Mouse (Mus musculus) heart, adult 11 months (tissue): ENCODE measurements around the gene Atf2.
A peak's percentile ranks its signal among the peaks of the same experiment; 100 is the strongest.
"Not testable (repeated sequence)": the region's sequence is repeated elsewhere in the genome, so short reads cannot be mapped to it uniquely, and the experiment has no call there.

Experiments used
- DNase-seq: peaks from one replicate; pipeline ENCODE4 v3.0.0; 2022

The Atf2 gene

DNA sequence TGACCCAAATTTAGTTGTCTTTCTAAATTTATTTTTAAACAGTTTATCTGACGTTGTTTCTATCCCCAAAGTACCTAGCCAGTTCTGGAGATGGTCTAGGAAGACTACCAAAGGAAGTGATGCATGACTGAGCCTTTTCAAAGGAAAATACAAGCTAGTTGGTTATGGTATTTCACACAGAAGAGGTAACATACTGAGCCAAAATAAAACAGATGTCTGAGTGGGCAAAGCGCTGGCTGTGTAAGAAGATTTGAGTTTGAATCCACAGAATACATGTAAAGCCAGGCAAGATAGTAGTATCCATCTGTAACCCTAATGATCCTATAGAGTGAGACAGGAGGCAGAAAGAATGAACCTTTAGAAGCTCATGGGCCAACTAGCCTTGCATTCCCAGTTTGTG, 14.5 kb downstream of the Atf2 start:
- DNase-seq = peak; percentile 42

GRCm38 (mm10) chr2:73867764-73868487, 24.5 kb downstream of the Atf2 start:
- peak; percentile 94 for DNase-seq

DNA sequence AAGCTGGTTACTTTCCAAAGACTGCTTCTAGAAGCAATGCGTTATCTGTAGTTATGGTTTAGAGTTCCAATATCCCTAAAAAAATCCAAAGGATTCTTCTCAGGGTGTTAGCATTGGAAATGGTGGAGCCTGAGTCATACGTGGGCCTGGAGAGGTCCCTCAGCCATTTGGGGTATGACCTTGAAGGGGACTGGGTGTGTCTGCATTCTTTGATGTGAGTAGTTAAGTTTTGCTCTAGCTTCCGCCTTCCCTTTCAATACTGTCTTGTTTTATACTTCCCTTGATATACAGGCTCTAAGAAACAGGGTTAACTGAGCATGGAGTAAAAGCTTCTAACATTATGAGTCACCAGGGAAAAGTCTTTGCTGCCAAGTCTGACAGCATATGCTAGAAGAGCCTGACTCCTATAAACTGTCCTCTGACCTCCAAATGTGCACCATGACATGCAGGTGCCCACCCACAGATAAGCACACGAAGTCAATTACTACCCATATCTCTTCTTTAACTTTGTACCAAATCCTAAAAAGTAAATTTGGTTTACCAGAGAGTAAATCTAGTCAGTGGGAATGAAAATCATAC, 32.3 kb downstream of the Atf2 start:
- peak; percentile 68 for DNase-seq

DNA sequence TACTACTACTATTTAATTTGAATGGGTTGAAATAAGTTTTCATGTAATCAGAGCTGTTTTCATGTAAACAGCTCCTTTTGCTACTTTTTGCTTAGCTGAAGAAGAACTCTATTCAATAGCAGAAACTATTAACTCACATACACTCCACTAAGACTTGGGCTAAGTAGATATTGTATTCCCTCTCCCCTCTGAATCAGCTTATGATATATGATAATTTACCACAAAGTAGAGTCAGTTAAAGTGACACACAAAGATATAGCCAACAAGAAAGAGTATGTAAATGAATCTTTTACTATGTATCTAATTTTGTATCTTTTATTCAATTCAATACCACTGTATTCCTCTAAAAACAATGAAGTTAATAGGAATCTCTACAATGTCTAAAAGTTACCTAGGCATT, 35.1 kb downstream of the Atf2 start:
- DNase-seq = no peak

GRCm38 (mm10) chr2:73856246-73856645, 36.2 kb downstream of the Atf2 start:
- DNase-seq = no peak

DNA sequence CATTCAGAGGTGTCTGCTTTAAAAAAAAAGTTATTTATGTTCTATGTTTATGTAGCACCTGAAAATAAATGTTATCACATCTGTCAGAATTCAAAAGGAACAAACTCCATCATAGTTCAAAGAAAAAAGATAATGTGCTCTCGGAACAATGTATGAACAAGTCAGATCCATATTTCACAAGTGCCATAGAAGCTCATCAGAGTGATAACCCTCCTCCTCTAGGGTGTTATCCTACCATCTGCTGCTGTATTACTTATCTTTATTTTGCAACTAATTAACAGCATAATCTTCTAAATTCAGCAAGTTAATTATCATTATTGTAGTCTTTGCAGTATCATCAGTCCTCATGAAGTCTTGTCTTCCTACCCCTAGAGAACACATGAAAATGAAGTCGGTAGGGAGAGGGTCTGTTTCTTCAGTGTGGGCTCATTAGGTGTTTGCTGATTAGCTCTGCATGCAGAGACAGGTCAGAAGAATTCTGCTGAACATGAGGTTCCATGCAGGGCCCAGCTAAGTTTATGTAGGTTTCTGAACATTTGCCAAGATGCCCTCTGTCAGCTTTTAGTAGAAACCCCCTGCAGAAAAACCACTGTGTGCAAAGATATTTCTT, 57.9 kb downstream of the Atf2 start:
- no peak for DNase-seq

GRCm38 (mm10) chr2:73833284-73833683, 59.2 kb downstream of the Atf2 start:
- DNase-seq = no peak

- DNase-seq = no peak
Observed at GRCm38 (mm10) chr2:73818742-73819141, 73.7 kb downstream of the Atf2 start.

DNA sequence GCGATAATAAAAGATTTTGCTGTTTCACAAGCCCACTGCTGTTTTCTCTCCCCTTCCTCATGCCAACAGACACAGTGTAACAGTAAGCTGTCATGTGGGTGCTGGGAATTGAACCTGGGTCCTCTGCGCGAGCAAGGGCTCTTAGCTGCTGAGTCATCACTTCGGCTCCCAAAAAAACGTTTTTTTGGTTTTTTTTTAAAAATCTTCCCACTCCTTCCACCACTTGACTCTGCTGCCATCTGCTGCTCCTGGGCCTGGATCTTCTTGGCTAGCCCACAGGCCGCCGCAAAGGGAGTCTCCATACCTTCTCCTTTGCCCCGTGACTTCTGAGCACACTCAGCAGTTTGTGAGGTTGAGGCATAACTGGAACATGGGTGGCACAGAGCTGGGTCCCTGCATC, 84.8 kb downstream of the Atf2 start:
- no peak for DNase-seq

- not testable (repeated sequence) for DNase-seq
Observed at GRCm38 (mm10) chr2:73800127-73800526, 92.3 kb downstream of the Atf2 start.

- DNase-seq = no peak
Observed at GRCm38 (mm10) chr2:73798786-73799185, 93.7 kb downstream of the Atf2 start.

DNA sequence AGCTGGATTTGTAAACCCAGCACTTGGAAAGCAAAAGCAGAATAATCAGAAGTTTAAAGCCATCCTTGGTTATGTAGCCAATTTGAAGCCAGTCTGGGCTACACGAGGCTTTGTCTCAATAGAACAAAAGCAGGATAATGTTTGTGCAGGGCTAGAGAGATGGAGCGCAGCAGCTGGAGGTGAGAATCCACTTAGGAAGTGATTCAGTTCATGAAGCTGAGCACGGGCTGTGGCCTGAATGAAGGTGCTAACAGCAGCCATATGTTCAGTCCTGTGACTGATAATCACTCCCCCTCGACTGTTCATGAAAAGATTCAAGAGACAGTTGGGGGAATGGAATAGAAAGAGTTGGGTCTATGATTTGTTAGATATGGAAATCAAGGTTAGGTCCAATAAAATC, 94.3 kb downstream of the Atf2 start:
- DNase-seq = no peak

GRCm38 (mm10) chr2:73791846-73792630, 100.4 kb downstream of the Atf2 start:
- DNase-seq = peak; percentile 72

GRCm38 (mm10) chr2:73790332-73790731, 102.1 kb downstream of the Atf2 start:
- peak; percentile 88 for DNase-seq

- peak; percentile 71 for DNase-seq
Observed at GRCm38 (mm10) chr2:73788395-73788794, 104.0 kb downstream of the Atf2 start.

GRCm38 (mm10) chr2:73782371-73782905, 110.0 kb downstream of the Atf2 start:
- DNase-seq = peak; percentile 89

GRCm38 (mm10) chr2:73780321-73781010, 112.0 kb downstream of the Atf2 start:
- DNase-seq = peak; percentile 66

GRCm38 (mm10) chr2:73779796-73780195, 112.6 kb downstream of the Atf2 start:
- peak; percentile 35 for DNase-seq

DNA sequence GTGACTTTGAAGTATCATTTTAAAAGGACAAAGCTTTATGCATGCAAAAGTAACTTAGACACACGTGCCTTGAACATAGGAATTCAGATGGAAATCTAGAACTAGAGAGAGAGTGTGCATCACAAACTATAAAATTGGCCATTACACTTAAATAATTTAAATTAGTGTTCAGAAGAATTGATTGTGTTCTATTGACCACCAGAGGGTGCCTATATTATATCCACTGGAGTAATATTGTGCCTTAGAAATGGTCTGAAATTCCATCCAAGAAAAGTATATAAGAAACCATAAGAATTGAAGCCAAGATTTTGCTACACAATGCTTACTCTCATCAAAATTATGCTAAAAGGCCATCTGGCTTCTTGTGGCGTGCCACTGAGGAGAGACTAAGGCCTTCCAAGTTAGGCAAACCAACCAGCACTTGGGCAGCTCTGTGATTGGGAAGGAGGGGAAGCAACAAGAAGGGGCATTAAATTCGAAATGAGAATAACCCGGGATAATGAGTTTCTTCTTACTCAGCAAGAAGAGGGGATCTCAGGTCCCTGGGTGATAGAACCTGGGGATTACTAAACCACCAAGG, 113.3 kb downstream of the Atf2 start:
- peak; percentile 42 for DNase-seq

GRCm38 (mm10) chr2:73776936-73777335, 115.5 kb downstream of the Atf2 start:
- DNase-seq = peak; percentile 7

DNA sequence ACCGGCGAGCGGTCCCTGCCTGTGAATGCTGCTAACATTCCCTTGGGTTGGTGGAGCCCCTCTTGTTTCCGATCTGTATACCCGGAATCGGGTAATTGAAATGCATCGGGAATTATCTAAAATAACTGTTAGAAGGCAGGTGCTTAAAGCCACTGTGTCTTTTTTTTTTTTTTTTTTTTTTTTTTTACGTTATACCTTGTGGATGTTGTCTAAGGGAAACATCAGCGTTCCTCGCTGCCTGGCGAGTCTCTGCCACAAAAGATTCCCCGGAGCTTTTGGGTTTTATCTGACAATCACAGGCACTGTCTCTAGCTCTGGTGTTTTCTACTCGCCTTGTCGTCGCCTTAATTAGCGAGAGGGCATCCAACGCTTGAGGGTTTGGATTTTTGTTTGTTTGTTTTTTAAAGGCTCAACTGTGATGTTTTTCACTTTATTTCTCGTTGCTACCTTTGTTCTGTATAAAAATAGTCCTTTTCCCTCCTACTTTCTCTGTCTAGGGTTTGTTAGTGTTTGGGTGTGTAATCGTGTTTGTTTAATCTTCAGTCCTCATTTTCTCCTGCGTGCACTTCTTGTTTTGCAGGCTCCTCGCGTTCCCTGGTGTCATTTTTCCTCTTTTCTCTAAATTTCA, 116.6 kb downstream of the Atf2 start:
- DNase-seq = peak; percentile 46
